8 mouse cellular contexts compared by ENCODE assay signal in genomic region chr9:49658381-49658856, GRCm38 (mm10).
DNase-seq lines count a peak whose midpoint lies in the region; TF ChIP-seq lines count a peak whose summit lies in the region.

No protein-coding gene starts in this region.

- H3K4me2 ChIP-seq in CH12.LX (ENCODE audit: insufficient read depth, low read depth, poor library complexity, severe bottlenecking): no peak overlapping the region

- H3K4me3 ChIP-seq in CH12.LX (replicated peaks in 1 of 3; ENCODE audit: low read depth in 2 of 3, low read length in 2 of 3, poor library complexity in 1 of 3): no peak overlapping the region
- no peak overlapping the region for H3K4me3 ChIP-seq in cerebellum, adult 2 months (replicated peaks; ENCODE audit: insufficient read depth, low read depth, low read length)

- TF ChIP-seq EP300 in CH12.LX (IDR thresholded peaks at IDR 0.05; ENCODE audit: low read length): no peak

- no peaks in the 10 kb centered on the region for H3K36me3 ChIP-seq in CH12.LX (replicated peaks in 1 of 2; ENCODE audit: control insufficient read depth in 1 of 2, insufficient read depth in 1 of 2, low read length in 1 of 2)

- DNase-seq in heart, adult 11 months: peak; percentile 43
- DNase-seq in heart, adult 18-20 months: no peak
- DNase-seq in CH12.LX (ENCODE audit: extremely low read depth): no peak
- peak; percentile 59 to 73 for DNase-seq in cerebellum, adult 2 months
- peak; percentile 75 to 81 for DNase-seq in layer of hippocampus, adult 8-10 months (ENCODE audit: low spot score in 2 of 2)
- DNase-seq in yolk sac, embryonic 10.5 days (ENCODE audit: low spot score): no peak
- no peak for DNase-seq in spleen, postnatal 36 days (ENCODE audit: low spot score in 2 of 2)
- no peak for DNase-seq in lung, postnatal 14 days

- TF ChIP-seq POLR2A in CH12.LX (IDR thresholded peaks at IDR 0.05; ENCODE audit: low read depth, low read length): no peak
- no peak for TF ChIP-seq POLR2A in cerebellum, adult 2 months (IDR thresholded peaks at IDR 0.05; ENCODE audit: borderline replicate concordance, insufficient read depth, low read length)

- TF ChIP-seq CTCF in CH12.LX (conservative IDR thresholded peaks at IDR 0.05 in 1 of 2, IDR thresholded peaks at IDR 0.05 in 1 of 2; ENCODE audit: low read depth in 2 of 2, low read length in 2 of 2): peak in 1 of 2 experiments; percentile 15; a peak in 1 of 4 replicates
- TF ChIP-seq CTCF in cerebellum, adult 2 months (IDR thresholded peaks at IDR 0.05; ENCODE audit: borderline replicate concordance, insufficient read depth, low read depth, low read length): peak; percentile 31; the same call in 1 of the 2 replicates

- H3K27ac ChIP-seq in CH12.LX (ENCODE audit: insufficient read depth, low read depth): no peak overlapping the region
- H3K27ac ChIP-seq in cerebellum, adult 2 months (ENCODE audit: insufficient read depth, low read length): peak overlapping the region; percentile 8; the same call in 1 of the 2 replicates

- no peaks in the 10 kb centered on the region for H3K4me1 ChIP-seq in CH12.LX (ENCODE audit: control insufficient read depth in 1 of 2, insufficient read depth in 2 of 2)
- H3K4me1 ChIP-seq in cerebellum, adult 2 months (ENCODE audit: control insufficient read depth, insufficient read depth, low read length): peaks cover 17% of the 10 kb centered on the region

- H3K27me3 ChIP-seq in CH12.LX (replicated peaks): no peaks in the 10 kb centered on the region
- no peaks in the 10 kb centered on the region for H3K27me3 ChIP-seq in cerebellum, adult 2 months (ENCODE audit: control insufficient read depth, insufficient read depth, low read length)

- dilution Hi-C loops in CH12.LX (cut with MboI; ENCODE audit: extremely low pct_ligation_motif_present, extremely low pct_unique_long_range_greater_than_20kb, low sequenced_read_pairs): no loop called here

- H3K9me3 ChIP-seq in CH12.LX (replicated peaks; ENCODE audit: low read length): no peaks in the 10 kb centered on the region

- H3K79me2 ChIP-seq in CH12.LX (replicated peaks; ENCODE audit: control insufficient read depth, extremely low read depth, insufficient read depth, poor library complexity, severe bottlenecking): no peaks in the 10 kb centered on the region

- in situ Hi-C loops in CH12.LX (cut with MboI; ENCODE audit: low pct_ligation_motif_present, low pct_unique_long_range_greater_than_20kb, low sequenced_read_pairs): no loop called here

- peak; percentile 13 for TF ChIP-seq RAD21 in CH12.LX (IDR thresholded peaks at IDR 0.05; ENCODE audit: low read depth, low read length)

- H3K9ac ChIP-seq in CH12.LX (ENCODE audit: insufficient read depth, low read depth): no peak overlapping the region

- WGBS in cerebellum, adult 2 months: 22% methylated on average over 4 of the region's 4 CpGs

TF ChIP-seq in CH12.LX, 34 proteins besides CTCF, POLR2A, EP300 and RAD21:
- TF ChIP-seq NELFE (IDR thresholded peaks at IDR 0.05; ENCODE audit: low read depth, low read length) (no peak), IRF4 (IDR thresholded peaks at IDR 0.05; ENCODE audit: low read depth, low read length) (no peak), USF1 (IDR thresholded peaks at IDR 0.05; ENCODE audit: low read depth, low read length) (no peak), ZNF384 (IDR thresholded peaks at IDR 0.05; ENCODE audit: low read depth, low read length) (no peak), UBTF (IDR thresholded peaks at IDR 0.05; ENCODE audit: low read depth, low read length) (no peak), E2F4 (IDR thresholded peaks at IDR 0.05; ENCODE audit: insufficient replicate concordance, low read depth, low read length) (no peak), JUND (conservative IDR thresholded peaks at IDR 0.05; ENCODE audit: low read depth, low read length) (no peak), ZC3H11A (IDR thresholded peaks at IDR 0.05; ENCODE audit: low read depth, low read length) (no peak), MXI1 (IDR thresholded peaks at IDR 0.05; ENCODE audit: low read depth, low read length) (no peak), PAX5 (IDR thresholded peaks at IDR 0.05; ENCODE audit: low read length) (no peak), MEF2A (IDR thresholded peaks at IDR 0.05; ENCODE audit: borderline replicate concordance, low read depth, low read length) (no peak), GABPA (IDR thresholded peaks at IDR 0.05; ENCODE audit: insufficient replicate concordance, low read depth, low read length) (no peak), ZKSCAN1 (IDR thresholded peaks at IDR 0.05; ENCODE audit: borderline replicate concordance, low read depth, low read length) (no peak), ELF1 (IDR thresholded peaks at IDR 0.05; ENCODE audit: low read depth, low read length) (no peak), RCOR1 (conservative IDR thresholded peaks at IDR 0.05; ENCODE audit: low read depth, low read length) (no peak), ZMIZ1 (IDR thresholded peaks at IDR 0.05; ENCODE audit: low read depth, low read length) (no peak), MYC (IDR thresholded peaks at IDR 0.05; ENCODE audit: low read depth, low read length) (no peak), NRF1 (IDR thresholded peaks at IDR 0.05; ENCODE audit: low read depth, low read length) (no peak)

Comparison
In these comparisons a context has a peak if more than half of its experiments do, and no peak if none do; other contexts are left out.
1. DNase-seq: peak in heart, adult 11 months (single experiment), cerebellum, adult 2 months (2 of 2) and layer of hippocampus, adult 8-10 months (2 of 2); none in heart, adult 18-20 months (0 of 2), CH12.LX (single experiment), yolk sac, embryonic 10.5 days (single experiment), spleen, postnatal 36 days (0 of 2) and lung, postnatal 14 days (single experiment).